Mouse (Mus musculus) heart, adult 11 months (tissue): ENCODE data around the gene Alg12.

Source experiments
- DNase-seq: peaks from one replicate; pipeline ENCODE4 v3.0.0; 2022

Gene Alg12

DNA sequence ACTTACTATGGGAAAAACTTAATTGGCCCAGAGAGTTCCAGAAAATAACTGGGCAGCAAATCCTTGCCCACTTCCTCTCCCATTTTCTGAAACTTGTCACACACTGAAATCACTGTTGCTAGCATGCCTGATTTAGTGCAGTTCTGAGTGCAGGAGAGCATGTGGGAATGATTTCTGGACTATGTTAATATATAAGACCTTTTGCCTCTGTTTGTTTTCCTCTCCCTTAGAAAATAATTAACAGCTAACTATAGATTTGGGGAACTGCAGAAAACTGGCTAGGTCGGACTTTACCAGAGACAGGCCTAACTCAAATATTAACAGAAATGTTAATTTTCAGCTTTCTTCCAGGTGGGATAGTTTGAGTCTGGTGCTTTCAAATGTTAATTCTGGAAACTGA lies 50.6 kb downstream of the Alg12 start:
- DNase-seq = peak; percentile 19

DNA sequence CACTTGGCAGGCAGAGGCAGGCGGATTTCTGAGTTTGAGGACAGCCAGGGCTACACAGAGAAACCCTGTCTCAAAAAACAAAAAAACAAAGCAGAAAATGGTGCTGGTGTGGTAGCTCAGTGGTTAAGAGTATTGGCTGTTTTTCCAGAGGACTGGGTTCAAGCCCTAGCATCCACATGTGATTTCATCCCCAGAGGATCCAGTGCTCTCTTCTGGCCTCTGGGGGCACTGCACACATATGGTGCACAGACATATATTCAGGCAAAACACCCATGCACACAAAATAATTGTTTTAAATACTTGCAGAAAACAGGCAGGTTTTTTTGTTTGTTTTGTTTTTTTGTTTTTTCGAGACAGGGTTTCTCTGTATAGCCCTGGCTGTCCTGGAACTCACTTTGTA lies 53.0 kb downstream of the Alg12 start:
- DNase-seq = peak; percentile 77

DNA sequence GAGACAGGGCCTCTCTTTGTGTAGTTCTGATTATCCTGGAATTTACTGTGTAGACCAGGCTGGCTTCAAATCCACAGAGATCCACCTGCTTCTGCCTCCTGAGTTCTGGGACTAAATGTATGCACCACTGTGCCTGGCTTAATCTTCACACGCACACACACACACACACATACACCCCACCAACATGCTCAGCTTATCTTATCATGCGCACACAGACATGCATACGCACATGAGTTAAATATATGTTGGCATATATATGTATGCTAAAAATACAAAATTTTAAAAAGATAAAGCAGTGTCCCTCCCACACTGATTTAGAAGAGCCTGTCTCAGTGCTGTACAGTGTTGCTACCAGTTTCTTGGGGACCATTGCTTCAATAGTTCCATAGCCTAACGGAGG lies 57.6 kb downstream of the Alg12 start:
- DNase-seq = no peak

DNA sequence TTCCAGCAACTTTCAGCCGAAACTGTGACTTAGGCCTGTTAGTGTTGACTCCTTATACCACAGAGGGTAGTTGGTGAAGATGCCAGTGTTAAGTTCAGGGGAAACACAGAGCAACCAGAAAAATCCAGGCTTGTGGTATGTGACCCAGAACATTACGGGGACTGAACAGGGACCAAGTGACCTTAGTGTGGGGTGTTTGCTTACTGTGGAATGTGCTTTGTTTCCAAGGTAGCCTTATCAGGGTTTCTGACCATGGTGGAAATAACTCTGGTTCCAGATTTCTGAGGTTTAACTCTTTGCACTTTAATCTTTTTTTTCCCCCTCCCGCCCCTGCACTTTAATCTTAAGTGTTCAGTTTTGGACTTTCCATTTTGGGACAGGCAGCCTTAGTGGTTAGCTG lies 61.1 kb downstream of the Alg12 start:
- no peak for DNase-seq

DNA sequence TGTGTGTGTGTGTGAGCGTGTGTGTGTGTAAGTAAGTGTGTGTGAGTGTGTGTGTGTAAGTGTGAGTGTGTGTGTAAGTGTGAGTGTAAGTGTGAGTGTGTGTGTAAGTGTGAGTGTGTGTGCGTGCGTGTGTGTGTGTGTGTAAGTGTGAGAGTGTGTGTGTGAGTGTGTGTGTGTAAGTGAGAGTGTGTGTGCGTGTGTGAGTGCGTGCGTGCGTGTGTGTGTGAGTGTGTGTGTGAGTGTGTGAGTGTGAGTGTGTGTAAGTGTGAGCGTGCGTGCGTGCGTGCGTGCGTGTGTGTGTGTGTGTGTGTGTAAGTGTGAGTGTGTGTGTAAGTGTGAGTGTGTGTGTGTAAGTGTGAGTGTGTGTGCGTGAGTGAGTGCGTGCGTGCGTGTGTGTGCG lies 63.4 kb downstream of the Alg12 start:
- DNase-seq = no peak
